Mouse (Mus musculus) left cerebral cortex, adult 18-20 months (tissue): Measurements from ENCODE around the gene Med28. TPM values are rescaled to one million over a fixed set of nuclear protein-coding genes. Genes with fewer than 3 reads are reported as not detected.

Source experiments
- DNase-seq, 2 experiments: peaks; one replicate each; pipeline ENCODE4 v3.0.0; 2021 to 2022; ENCODE audit warnings: low spot score in 2 of 2, mixed read lengths in 1 of 2
- long read RNA-seq, 2 experiments: library from polyadenylated mRNA; stranded (forward); transcript quantifications; one replicate each; pipeline ENCODE4 v2.0.0; 2021
- total RNA-seq, 2 experiments: library from RNA; stranded (reverse); gene quantifications; 2 replicates each; pipeline ENCODE4 v1.2.3; 2021

The Med28 gene
- total RNA-seq, result 100 to 1,000 TPM; 106 to 114 TPM
- long read RNA-seq, experiment 1, full-length matches to known transcripts, result 140 of 141 reads
- long read RNA-seq, experiment 1, partial matches to known transcripts, result 0 of 141 reads
- long read RNA-seq, experiment 1, other reads (novel, unspliced or antisense), result 1 of 141 reads
- long read RNA-seq, experiment 2, full-length matches to known transcripts, result 115 of 115 reads
- long read RNA-seq, experiment 2, partial matches to known transcripts, result 0 of 115 reads
- long read RNA-seq, experiment 2, other reads (novel, unspliced or antisense), result 0 of 115 reads

DNA sequence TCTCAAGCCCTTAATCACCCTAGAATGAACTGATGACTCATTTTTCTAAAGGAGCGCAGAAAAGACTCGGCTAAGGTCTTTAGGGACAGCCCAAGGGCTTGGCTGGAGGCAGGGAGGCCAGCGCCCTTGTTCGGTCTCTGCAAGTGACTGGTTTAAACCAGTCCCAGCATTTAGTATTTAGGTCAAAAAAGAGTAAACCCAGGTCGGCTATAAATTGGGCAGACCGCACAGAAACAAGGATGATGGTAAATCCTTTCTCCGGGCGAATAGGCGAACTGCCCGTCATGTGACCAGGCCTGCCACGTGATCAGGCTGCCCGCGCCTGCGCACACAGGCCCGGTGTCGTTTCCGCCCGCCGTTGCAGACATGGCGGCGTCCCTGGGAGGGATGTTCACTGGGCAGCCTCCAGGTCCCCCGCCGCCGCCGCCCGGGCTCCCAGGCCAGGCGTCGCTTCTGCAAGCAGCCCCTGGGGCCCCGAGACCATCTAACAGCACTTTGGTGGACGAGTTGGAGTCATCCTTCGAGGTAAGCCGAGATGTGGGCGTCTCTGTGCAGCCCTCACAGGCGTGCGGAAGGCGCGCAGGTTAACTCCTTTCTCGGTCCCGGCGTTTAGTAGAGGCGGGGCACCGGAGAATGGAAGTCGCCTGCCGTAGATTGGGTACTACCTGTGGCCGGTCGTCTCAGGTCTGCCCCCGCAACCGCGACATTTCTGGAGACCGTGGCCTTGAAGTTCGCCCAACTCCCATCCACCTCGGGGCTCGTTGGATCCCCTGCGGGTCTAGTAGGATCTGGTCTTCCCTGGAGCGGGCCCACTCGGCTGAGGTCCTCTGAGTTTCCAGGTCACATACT is at the start of gene Med28:
Med28 (plus strand) TSS at position 270 of the 849 bp plus-strand sequence.
- peak; percentile 95 to 96 for DNase-seq

DNA sequence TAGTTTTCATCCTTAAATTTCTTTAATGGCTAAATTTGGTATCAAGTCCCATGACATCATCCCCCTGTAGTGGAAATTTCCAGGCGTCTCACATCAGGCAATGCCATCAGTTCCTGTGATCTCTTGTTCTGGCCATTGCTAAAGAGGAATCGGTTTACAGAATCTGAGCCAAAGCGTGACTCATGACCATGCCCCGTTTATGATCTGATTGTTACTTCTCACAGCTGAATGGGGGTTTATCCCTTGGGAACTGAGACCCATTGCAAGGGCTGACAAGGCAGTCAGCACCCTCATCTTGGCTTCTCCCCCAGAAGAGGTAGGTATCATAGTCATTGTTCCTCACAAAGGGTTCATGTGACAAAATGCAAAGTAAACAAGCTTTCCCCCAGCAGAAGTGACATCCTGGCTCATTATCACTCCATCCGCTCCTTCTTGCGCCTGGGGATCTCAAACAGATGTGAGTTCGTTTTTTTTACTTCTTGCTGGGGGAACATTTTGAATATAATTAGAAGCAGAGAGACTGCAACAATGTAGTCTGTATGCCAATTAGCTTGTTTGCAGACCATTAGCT is 47.1 kb upstream of the Med28 start:
- no peak for DNase-seq

DNA sequence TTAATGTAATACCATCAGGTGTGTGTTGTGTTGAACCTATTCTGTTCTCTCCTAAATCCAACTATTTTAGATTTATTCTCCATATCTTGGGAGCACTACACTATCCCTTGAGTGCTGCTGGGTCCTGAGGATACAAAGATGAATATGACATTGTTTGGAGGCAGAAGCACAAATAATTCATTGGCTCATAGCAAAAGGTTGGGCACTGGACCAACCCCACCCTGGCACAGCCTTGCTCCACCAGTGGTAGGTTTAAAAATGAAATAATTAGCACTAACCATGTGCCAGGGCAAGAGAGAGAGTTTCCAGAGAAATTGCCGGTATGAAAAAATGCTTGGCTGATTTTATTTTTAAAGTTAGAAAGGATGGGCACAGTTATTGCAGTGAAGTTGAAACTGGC is 46.5 kb upstream of the Med28 start:
- no peak for DNase-seq

DNA sequence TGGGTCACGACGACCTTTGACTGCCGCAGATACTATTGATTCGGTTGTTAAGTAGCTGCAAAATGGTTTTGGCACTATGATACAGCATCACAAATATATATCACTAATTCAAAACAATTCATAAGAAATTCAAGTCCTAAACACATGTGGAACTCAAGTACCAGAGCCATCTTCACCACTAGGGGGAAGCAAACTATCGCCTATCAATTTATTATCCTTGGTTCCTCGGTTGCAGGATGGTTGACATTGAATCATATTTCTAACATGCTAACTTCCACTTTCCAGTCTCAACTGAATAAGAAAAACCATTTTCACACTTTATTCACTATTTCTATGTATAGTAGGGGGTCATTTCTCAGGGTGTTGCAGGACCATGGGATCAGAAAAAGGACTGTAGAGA is 45.8 kb upstream of the Med28 start:
- DNase-seq, result peak in 1 of 2 experiments; percentile 67

DNA sequence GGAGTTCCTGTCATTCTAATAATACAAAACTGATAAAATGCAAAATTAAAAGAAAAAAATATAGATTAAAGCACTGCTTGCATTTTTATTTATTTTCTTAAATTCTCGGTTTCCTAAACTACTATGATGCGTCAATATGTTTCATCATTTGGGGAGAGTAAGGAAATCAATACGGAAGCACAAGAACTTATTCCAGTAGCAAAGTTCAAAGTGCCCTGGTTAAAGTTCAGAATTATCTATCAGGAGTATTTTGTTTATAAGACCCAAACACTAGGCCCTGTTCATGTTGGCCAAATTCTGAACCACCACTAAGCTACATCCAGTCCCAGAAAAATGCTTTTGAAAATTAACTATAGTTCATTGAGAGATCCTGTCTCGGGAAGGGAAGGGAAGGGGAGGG is 45.3 kb upstream of the Med28 start:
- no peak for DNase-seq

DNA sequence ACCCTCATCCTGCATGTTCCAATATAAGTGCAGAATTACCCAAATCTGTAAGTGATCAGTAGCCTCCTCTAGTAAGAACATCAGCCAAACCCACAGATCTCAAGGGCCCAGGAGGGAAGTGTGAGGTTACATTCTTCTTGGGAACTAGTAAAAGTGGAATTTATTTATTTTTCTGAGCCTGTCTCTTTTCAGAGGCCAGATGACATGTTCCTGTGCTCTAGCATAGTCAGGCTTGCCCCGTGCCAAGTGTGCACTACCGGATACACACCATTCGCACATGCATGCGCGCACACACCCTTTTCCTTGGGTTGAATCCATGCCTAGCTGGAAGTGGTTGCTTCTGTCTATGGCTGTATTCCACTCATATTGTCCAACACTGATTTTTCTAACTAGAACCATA is 44.3 kb upstream of the Med28 start:
- DNase-seq, result no peak

DNA sequence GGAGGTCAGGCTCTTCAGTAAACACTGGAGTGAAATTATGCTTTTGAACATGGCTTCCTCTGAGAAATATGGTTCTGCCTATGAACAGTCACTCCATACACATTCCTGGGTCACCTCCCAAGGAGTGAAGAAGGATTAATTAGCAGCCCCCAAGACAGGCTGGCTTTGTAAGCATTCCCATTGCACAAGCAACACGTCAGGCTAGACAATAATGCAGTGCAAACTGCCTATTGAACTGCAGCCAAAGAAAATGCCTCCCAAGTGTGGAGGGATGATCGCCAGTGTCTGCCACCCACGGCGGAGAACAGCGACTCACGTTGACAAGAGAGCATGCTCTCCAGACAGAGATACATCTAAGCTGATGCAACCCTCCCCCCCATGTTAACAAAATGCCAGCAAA is 43.7 kb upstream of the Med28 start:
- DNase-seq, result peak; percentile 37 to 45

DNA sequence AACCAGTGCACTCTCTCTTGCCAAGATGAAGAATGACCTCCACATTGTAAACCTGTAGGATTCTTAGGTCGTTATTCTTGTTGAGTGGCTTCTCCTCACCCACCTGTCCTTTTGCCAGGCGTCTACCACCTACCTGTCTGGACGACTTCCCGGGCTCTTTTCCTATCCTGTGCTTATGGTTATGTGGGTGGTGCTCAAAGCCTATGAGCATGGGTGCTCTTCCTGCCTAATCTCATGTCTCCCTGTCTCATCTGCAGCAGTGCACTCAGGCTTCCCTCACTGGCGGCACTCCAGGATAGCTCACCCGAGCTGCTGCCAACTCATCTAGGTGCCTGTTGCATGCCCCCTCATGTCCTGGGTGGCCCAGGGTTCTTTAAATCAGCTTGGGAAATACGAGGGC is 42.4 kb upstream of the Med28 start:
- DNase-seq, result peak in 1 of 2 experiments; percentile 7

DNA sequence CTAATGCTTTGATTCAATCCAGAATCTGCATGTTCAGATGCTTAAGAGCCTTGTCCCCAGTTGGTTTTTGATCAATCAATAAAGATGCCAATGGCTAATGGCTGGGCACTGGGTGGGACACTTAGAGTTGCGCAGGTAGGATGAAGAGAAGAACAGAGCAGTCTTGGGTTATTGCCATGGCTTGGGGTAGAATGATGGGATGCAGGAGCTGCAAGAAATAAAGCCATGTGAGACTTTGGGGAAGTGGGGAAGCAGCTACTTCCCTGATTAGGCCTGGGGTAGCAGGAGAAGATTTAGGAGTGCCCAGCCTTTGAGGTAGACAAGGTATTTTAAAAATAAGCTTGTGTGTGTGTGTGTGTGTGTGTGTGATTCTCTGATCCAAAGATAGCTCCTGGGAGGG is 40.0 kb upstream of the Med28 start:
- DNase-seq, result no peak

DNA sequence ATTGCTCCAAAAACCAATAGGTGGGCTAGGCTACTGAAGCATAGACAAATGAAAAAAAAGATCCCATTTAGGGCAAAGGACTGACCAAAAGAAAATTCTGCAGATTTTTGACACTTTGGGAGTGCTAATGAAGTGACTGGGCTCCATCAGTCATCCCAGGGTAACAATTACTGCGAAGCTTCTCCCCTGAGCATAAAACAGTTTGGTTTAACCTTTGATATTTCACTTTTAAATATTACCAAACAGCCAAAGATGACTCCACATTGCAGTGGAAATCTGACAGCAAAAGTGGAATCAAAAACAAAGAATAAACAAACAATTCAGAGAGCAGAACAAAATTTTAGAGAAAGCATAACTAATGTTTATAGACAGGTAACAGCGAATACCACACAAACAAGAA is 38.9 kb upstream of the Med28 start:
- no peak for DNase-seq

DNA sequence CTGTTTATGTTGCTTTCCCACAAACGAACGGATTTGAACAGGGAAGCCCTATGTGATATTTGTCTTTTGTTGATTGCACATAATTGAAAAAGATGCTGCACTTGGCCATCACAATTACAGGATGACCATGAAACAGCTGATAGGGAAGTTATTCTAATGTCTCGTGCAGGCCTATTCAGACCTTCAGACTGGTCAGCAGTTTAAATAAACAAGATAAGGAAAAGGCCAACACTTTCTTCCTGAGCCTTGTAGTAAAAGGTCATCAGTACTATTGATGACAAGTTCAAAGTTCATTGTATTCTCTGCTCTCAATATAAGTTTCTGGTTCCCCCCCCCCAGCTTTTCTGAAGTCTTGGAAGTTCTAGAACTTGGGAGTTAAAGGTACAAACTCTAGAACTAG is 37.4 kb upstream of the Med28 start:
- no peak for DNase-seq

DNA sequence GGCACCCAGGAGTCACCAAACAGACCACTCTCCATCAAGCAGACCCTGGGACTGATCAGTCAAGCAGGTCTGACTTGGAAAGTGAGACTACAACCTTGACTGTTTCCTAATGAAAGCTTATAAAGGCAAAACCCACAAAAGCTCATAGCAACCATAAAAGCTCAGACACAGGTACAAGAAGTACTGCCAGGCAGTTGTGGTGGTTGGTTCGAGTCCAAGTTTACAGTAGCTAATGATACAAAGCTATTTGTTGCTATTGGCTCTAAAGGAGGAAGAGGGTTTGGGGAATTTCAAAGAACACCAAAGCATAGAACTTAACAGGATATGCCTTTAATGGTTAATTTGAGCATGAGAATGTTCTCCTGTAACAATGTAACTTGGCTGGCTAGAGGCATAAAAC is 36.4 kb upstream of the Med28 start:
- no peak for DNase-seq

DNA sequence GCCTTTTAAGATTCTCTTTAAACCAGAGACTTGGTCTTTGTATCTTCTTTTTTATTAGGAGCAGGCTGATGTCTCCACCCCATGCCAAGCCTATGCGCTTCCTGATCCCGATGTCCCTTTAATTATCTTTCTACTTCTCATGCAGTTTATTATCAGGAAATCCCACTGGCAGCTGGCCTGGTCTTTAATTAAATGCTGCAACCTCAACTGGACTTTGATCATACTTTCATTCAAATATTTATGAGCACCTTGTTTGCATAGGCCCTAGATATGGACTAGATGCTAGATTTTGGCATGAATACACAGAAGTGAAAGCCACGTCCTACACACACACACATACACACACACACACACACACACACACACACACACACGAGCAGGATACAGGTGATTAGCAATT is 28.3 kb upstream of the Med28 start:
- DNase-seq, result no peak

DNA sequence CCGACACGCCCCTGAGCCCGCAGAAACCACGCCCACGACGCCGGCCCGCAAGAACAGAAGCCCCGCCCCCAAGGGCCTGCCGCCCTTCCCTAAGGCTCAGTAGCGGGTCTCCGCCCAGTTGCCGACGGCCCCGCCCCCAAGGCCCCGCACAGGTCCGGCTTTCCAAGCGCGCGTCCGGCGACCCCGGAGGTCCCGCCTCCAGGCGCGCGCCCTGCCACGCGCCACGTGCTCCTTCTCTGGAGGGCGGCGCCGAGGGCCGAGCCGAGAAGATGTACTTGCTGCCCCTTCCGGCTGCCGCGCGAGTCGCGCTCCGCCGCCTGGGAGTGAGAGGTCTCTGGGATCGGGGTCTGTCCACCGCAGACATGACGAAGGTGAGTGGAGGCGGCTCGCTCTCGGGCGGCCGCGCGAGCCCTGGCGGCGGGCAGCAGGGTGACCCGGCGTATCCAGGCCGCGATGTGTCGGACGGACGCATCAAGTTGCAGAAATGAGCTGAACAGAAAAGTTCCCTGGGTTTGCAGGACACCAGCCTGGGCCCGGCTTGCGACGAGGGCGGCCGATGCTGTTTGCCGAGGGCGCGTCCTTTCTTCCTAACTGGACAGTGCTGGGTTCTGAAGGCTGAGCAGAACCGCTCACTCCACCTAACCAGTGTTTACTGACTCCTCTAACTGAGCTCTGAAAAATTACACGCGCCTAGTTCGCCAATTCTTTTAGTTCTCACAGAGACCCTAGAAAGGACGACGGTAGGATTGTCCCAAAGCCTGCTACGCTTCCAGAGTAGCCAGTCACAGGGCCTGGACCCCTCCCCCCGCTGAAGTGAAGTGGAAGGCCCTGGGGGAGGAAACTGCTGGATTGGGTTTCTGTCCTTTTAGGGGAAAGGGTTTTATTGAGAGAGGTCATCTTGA is 26.6 kb upstream of the Med28 start, which contains the start of gene Lap3:
Lap3 (plus strand) TSS at position 184 of the 902 bp plus-strand sequence.
- peak; percentile 96 for DNase-seq

DNA sequence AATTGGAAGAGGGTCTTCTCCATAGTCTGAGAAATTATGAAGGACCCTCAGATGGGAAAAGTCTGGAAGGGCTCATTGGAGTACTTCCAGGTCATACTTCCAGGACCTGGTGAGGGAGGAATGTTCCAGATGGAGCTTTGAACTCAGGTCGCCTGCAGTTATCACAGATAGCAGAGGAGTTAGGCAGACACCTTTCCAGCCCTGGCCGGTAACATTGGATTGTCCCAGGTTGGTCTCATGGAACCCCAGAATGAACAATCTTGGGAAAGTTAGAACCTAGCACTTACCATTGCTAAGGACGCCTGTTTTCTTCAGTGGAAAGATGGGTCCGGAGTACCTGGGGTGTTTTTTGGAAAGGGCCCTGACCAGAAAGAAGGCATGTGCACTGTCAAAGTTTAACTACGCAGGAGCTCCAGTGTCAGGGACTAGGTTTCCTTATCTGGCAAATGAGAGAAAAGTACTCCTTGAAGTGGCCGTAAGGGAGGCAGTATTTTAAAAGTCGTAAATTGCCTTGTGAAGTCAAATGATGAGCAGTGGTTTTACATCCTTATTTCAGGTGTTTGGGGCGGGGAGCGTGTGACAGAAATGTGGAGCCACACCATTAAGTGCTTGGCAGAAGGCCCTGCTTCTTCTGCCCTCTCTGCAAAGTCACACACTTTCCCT is 25.8 kb upstream of the Med28 start:
- DNase-seq, result no peak

DNA sequence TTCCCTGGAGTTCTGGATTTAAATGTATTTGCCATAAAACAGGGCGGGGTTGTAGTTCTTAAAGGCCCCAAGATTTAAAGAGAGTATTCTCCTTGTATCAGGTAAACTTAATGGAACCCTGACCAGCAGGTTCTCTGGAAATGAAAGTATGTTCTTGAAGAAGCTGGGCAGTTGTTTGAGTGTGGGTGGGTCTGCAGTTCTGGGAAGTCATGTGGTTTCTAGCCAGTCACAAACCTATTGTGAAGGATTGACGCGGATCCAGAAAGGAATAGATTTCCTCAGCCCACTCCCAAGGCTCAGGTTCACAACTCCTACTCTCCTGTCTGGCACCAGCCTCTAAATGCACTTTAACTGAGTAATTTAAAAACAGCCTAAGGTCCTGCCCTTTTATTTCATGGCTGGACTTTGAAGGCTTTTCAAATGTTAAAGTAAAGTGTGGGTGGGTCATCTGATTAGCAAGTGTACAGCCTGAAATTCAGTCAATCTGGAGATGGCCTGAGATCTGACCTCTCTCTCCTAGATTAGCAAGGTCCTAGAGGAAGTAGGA is 24.5 kb upstream of the Med28 start:
- no peak for DNase-seq

DNA sequence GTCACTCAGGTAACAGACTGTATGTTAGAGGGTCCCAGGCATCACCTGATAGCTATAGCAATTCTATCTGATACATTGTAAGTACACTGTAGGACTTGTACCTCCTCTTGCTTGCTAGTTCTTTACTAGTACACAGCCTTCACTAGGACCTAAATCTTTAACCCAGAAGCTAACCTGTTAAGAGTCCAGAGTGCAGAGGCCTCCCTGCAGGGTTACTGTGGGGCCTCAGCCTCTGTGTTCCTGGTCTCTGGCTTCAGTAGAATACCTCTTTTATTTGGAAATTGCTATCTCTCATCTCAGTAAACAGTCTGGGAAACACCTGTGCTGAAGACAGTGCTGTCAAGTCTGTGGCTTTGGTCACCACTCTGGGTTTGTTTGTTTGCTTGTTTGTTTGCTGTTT is 24.0 kb upstream of the Med28 start:
- DNase-seq, result no peak

DNA sequence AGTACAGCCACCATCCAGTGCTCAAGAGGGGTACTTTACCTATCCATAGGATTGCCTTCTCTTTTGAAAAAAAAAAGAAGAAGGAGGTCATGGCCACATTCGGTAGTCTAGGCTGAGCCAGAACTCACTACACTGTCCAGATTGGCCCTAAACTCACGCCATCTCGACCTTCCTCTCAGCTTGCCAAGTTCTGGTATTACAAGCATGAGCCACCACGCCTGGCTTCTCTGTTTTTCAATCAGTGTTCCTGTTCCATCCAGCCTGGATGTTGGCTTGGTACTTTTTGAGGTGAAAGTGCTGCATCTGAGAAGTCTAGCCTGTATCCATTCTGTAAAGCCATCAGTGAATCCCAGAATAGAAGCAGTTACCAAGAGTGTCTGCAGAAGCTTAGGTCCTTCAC is 23.6 kb upstream of the Med28 start:
- DNase-seq, result no peak

DNA sequence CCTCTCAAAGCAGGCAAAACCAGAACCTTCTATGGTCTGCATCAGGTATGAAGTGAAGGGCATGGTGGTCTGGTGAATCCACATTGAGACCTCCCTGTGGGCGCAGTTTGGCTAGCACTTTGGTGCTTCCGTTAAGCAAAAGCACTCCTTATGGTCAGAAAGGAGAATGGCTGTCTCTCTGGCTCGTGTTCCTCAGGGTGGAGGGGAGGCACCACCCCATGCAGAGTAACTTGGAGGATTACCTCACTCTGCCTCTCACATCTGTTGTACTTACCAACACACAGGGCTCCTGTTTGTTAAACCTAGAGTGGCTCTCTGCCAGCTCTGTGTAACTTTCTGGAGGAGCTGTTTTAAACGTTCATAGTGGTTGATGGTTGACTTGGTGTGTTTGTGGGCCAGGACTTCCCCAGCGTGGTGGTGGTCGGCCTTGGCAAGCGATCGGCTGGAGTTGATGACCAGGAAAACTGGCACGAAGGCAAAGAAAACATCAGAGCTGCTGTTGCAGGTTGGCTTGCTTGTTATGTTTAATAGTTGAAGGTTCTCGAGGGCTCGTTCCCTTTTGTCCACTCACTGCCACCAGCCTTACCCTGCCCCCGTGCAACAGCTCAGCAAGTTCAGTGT is 23.0 kb upstream of the Med28 start:
- no peak for DNase-seq

DNA sequence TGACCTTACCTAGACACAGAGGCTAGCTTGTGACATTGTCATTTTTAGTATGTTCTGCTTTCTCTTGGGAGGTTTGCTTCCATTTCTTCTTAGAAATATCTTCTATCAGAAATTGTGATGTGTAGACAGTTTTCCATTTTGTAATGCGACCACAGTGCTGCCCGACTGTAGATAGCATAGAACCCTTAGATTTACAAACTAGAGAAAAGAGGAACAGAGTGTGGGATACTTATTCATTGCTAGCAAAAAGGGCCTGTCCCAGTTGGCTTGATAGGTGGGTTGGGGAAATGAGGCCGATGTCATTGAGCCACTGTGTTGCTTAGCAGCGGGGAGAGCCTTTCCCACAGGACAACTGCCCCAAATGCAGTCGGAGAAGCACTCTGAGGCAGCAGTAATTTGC is 22.5 kb upstream of the Med28 start:
- no peak for DNase-seq
